Mouse (Mus musculus) limb, embryonic 14.5 days (tissue): ENCODE results near the gene Gm43951. TPM values are rescaled to one million over a fixed set of nuclear protein-coding genes. Genes with fewer than 3 reads are reported as not detected.

ENCODE experiments used
- ATAC-seq: fragments of 200-750 bp; cut with Nextera tagmentation; 2 replicates; pipeline ENCODE4 v1.8.0; 2017; ENCODE audit warnings: low read depth, moderate number of reproducible peaks, moderate TSS enrichment; ENCODE audit not compliant: low FRiP score
- DNase-seq: peaks from one replicate; pipeline ENCODE4 v3.0.0-alpha.2; 2015; ENCODE audit warnings: low spot score
- H3K27ac ChIP-seq: fragments of 300-500 bp; sonication (generic); replicated peaks from 2 replicates; pipeline ENCODE4 v1.5.1; 2014; ENCODE audit warnings: low read depth, mild to moderate bottlenecking, low read length, moderate library complexity, mixed read lengths
- H3K27me3 ChIP-seq: fragments of 300-500 bp; sonication (generic); 2 replicates; pipeline ENCODE4 v1.6.1; 2014; ENCODE audit warnings: low read length, mixed read lengths; ENCODE audit not compliant: control insufficient read depth, insufficient read depth
- H3K36me3 ChIP-seq: fragments of 300-500 bp; sonication (generic); 2 replicates; pipeline ENCODE4 v1.6.1; 2014; ENCODE audit warnings: mild to moderate bottlenecking, low read length, moderate library complexity, mixed read lengths; ENCODE audit not compliant: control insufficient read depth, insufficient read depth
- H3K4me1 ChIP-seq: fragments of 300-500 bp; sonication (generic); 2 replicates; pipeline ENCODE4 v1.6.1; 2014; ENCODE audit warnings: antibody characterized with exemption, low read length, mixed read lengths; ENCODE audit not compliant: control insufficient read depth, insufficient read depth
- H3K4me2 ChIP-seq: fragments of 300-500 bp; sonication (generic); replicated peaks from 2 replicates; pipeline ENCODE4 v1.6.1; 2014; ENCODE audit warnings: low read depth, mild to moderate bottlenecking, low read length, moderate library complexity; ENCODE audit not compliant: severe bottlenecking
- H3K4me3 ChIP-seq: fragments of 300-500 bp; sonication (generic); replicated peaks from 2 replicates; pipeline ENCODE4 v1.5.1; 2014; ENCODE audit warnings: low read length
- H3K9ac ChIP-seq: fragments of 300-500 bp; sonication (generic); 2 replicates; pipeline ENCODE4 v1.6.1; 2014; ENCODE audit warnings: mild to moderate bottlenecking, low read depth, low read length, moderate library complexity; ENCODE audit not compliant: severe bottlenecking
- H3K9me3 ChIP-seq: fragments of 300-500 bp; sonication (generic); 2 replicates; pipeline ENCODE4 v1.6.1; 2016; ENCODE audit warnings: low read length; ENCODE audit not compliant: control insufficient read depth
- POLR2A ChIP-seq: fragments of 200-500 bp; IDR thresholded peaks from 2 replicates; pipeline ENCODE4 v1.8.0; 2012; ENCODE audit warnings: inconsistent platforms, mild to moderate bottlenecking, moderate library complexity, borderline replicate concordance; ENCODE audit not compliant: insufficient read depth, insufficient read length; ENCODE audit errors: extremely low read depth
- WGBS: fragments of 180-500 bp; shearing (Covaris S2); extraction: QIAGEN DNeasy Blood & Tissue Kit; methylation state at CpG from one replicate; pipeline ENCODE4 v1.1.7; 2014; 5-methylcytosine and 5-hydroxymethylcytosine counted together
- polyA plus RNA-seq, 2 experiments: library from polyadenylated mRNA; depleted of rRNA in 1 of 2; stranded (reverse) in 1 of 2; unstranded in 1 of 2; fragments of >200 nt; fragmentation: Nextera tagmentation in 1 of 2; extraction: Ambion mirVana in 1 of 2; gene quantifications; 2 replicates each; pipeline versions ENCODE4 v1.2.1 to v1.2.3; 2012 to 2014

Gm43951 gene
- polyA plus RNA-seq, 2 experiments = 0.12 to 2.4 TPM

GRCm38 (mm10) chr11:72224865-72225264 lies 18.2 kb upstream of the Gm43951 start:
- Histone ChIP-seq H3K9ac (no peak overlapping the region), H3K27ac (no peak overlapping the region), H3K36me3 (no peaks in the 10 kb centered on the region), H3K4me2 (no peak overlapping the region), H3K9me3 (no peaks in the 10 kb centered on the region), H3K4me1 (no peaks in the 10 kb centered on the region), H3K27me3 (no peaks in the 10 kb centered on the region), H3K4me3 (no peak overlapping the region)
- 16% methylated on average over 5 of the region's 5 CpGs for WGBS
- peak; percentile 53; the same call in 1 of the 2 replicates for ATAC-seq
- no peak for TF ChIP-seq POLR2A
- peak; percentile 43 for DNase-seq

GRCm38 (mm10) chr11:72223414-72223813 lies 16.8 kb upstream of the Gm43951 start:
- no peaks in the 10 kb centered on the region for H3K36me3 ChIP-seq
- H3K9ac ChIP-seq = no peak overlapping the region
- DNase-seq (no peak), ATAC-seq (no peak)
- H3K27me3 ChIP-seq = no peaks in the 10 kb centered on the region
- H3K4me1 ChIP-seq = no peaks in the 10 kb centered on the region
- no peaks in the 10 kb centered on the region for H3K9me3 ChIP-seq
- H3K4me3 ChIP-seq = no peak overlapping the region
- TF ChIP-seq POLR2A = no peak
- no peak overlapping the region for H3K4me2 ChIP-seq
- no peak overlapping the region for H3K27ac ChIP-seq
- WGBS = 80% methylated on average over 4 of the region's 4 CpGs

DNA sequence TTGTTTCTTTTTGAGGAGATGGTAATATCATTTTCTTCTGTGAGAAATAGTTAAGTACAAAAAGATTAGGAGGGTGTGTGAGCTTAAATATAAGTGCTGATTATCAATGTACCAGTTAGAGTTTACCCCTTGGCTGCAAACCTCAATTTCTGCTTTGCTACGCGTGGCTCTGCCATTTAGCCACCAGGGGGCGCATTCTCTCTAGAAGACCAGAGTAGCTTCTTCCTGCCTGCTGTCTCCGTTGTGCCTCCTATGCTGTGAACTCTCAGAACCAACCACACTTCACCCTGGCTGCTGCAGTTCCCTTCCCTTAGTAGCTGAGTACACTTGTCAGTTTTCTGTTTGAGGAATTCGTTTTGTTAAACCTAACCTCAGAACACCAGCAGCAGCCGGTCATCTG lies 14.6 kb upstream of the Gm43951 start:
- no peaks in the 10 kb centered on the region for H3K27me3 ChIP-seq
- no peak for ATAC-seq
- H3K36me3 ChIP-seq = no peaks in the 10 kb centered on the region; the same call in 1 of the 2 replicates
- H3K9ac ChIP-seq = no peak overlapping the region
- TF ChIP-seq POLR2A = no peak
- DNase-seq = peak; percentile 85
- no peaks in the 10 kb centered on the region for H3K4me1 ChIP-seq
- no peak overlapping the region for H3K4me2 ChIP-seq
- no peaks in the 10 kb centered on the region for H3K9me3 ChIP-seq
- WGBS = 17% methylated on average over 6 of the region's 6 CpGs
- H3K4me3 ChIP-seq = no peak overlapping the region
- H3K27ac ChIP-seq = no peak overlapping the region

DNA sequence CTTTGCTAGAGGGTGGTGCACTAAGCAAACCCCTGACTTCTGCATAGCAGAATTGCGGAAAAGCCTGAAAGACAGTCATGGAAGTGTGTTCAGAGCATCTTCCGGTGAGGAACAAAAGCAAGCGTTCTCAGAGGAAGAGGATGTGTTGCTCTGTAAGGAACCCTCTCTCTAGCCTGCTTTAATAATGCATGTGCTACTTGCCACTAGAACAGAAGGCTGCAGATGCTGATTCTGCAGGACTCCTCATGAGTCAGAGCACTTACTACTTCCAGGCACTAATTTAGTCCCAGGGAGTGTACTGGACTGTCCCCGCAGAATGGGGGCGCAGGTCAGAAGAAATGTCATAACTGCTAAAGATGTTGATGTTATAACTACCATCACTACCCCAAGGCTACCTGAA lies 10.5 kb upstream of the Gm43951 start:
- TF ChIP-seq POLR2A = no peak
- H3K4me1 ChIP-seq = peaks cover 4% of the 10 kb centered on the region; the same call in 1 of the 2 replicates
- H3K27me3 ChIP-seq = no peaks in the 10 kb centered on the region
- H3K9ac ChIP-seq = no peak overlapping the region
- H3K9me3 ChIP-seq = no peaks in the 10 kb centered on the region
- no peak overlapping the region for H3K4me3 ChIP-seq
- no peak for ATAC-seq
- no peak overlapping the region for H3K27ac ChIP-seq
- 87% methylated on average over 5 of the region's 5 CpGs for WGBS
- H3K4me2 ChIP-seq = no peak overlapping the region
- DNase-seq = no peak
- H3K36me3 ChIP-seq = peaks cover 9% of the 10 kb centered on the region

DNA sequence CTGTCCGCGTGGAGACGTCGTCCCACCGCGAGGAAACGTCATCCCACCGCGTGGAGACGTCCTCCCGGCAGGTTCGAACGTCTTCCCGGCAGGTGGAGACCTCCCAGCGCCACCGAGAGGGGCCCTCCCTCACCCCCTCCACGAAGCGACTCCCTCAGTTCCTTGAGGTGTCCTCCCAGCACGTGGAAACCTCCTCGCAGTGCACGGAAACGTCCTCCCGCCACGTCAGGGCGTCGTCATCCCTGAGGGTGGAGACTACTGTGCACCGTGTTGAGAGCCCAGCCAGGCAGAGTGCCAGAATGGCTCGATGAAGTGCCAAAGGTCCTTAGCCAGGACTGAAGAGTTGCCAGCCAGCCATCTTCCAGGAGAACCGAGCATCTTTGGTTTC lies 8.8 kb upstream of the Gm43951 start, which contains the start of gene Med31:
Med31 (minus strand) TSS at position 183 of the 388 bp plus-strand sequence.
- DNase-seq = peak; percentile 60
- Histone ChIP-seq H3K4me3 (peak within 1 kb of the TSS; percentile 83), H3K9me3 (no peaks in the 10 kb centered on the region), H3K27ac (peak within 1 kb of the TSS; percentile 65), H3K36me3 (peaks cover 24% of the 10 kb centered on the region), H3K9ac (peak within 1 kb of the TSS; percentile 69), H3K27me3 (no peaks in the 10 kb centered on the region), H3K4me1 (peaks cover 4% of the 10 kb centered on the region; the same call in 1 of the 2 replicates), H3K4me2 (peak within 1 kb of the TSS; percentile 87)
- ATAC-seq = peak; percentile 67
- TF ChIP-seq POLR2A = 0 out of 2 replicates have a peak, but pooled peaks have one; percentile 16
- 3% methylated on average over 29 of the region's 29 CpGs for WGBS
